Mouse (Mus musculus) hindbrain, embryonic 12.5 days (tissue): ENCODE measurements around the gene Uroc1. TPM values are rescaled to one million over a fixed set of nuclear protein-coding genes. Genes with fewer than 3 reads are reported as not detected.

ENCODE experiments used
- ATAC-seq: fragments of 200-750 bp; cut with Nextera tagmentation; 2 replicates; pipeline ENCODE4 v1.8.0; 2017; ENCODE audit warnings: moderate TSS enrichment; ENCODE audit not compliant: low FRiP score
- H3K27ac ChIP-seq: fragments of 300-500 bp; sonication (generic); 2 replicates; pipeline ENCODE4 v1.5.1; 2016; ENCODE audit warnings: mild to moderate bottlenecking
- H3K27me3 ChIP-seq: fragments of 300-500 bp; sonication (generic); 2 replicates; pipeline ENCODE4 v1.6.1; 2016; ENCODE audit warnings: mild to moderate bottlenecking
- H3K36me3 ChIP-seq: fragments of 300-500 bp; sonication (generic); 2 replicates; pipeline ENCODE4 v1.6.1; 2016; ENCODE audit warnings: mild to moderate bottlenecking
- H3K4me1 ChIP-seq: fragments of 300-500 bp; sonication (generic); 2 replicates; pipeline ENCODE4 v1.6.1; 2016
- H3K4me2 ChIP-seq: fragments of 300-500 bp; sonication (generic); replicated peaks from 2 replicates; pipeline ENCODE4 v1.6.1; 2016; ENCODE audit warnings: mild to moderate bottlenecking
- H3K4me3 ChIP-seq: fragments of 300-500 bp; sonication (generic); 2 replicates; pipeline ENCODE4 v1.5.1; 2016; ENCODE audit warnings: mild to moderate bottlenecking
- H3K9ac ChIP-seq: fragments of 300-500 bp; sonication (generic); 2 replicates; pipeline ENCODE4 v1.6.1; 2016; ENCODE audit warnings: mild to moderate bottlenecking, moderate library complexity
- H3K9me3 ChIP-seq: fragments of 300-500 bp; sonication (generic); replicated peaks from 2 replicates; pipeline ENCODE4 v1.6.1; 2016; ENCODE audit warnings: mild to moderate bottlenecking
- WGBS: fragments of 180-500 bp; shearing (Covaris S2); methylation state at CpG from one replicate; pipeline ENCODE4 v1.1.7; 2016; 5-methylcytosine and 5-hydroxymethylcytosine counted together
- polyA plus RNA-seq: library from polyadenylated mRNA; unstranded; fragments of >200 nt; fragmentation: Nextera tagmentation; extraction: Ambion mirVana; gene quantifications from 2 replicates; pipeline ENCODE4 v1.2.1, GENCODE M21; 2016

Gene Uroc1
- polyA plus RNA-seq, 1 experiment from 2014 or later = not detected

GRCm38 (mm10) chr6:90360922-90361614 lies 28.0 kb downstream of the Uroc1 start:
- Histone ChIP-seq H3K36me3 (no peaks in the 10 kb centered on the region), H3K9ac (no peak overlapping the region), H3K27ac (no peak overlapping the region), H3K4me1 (peaks cover 11% of the 10 kb centered on the region), H3K27me3 (no peaks in the 10 kb centered on the region), H3K9me3 (no peaks in the 10 kb centered on the region), H3K4me3 (no peak overlapping the region), H3K4me2 (no peak overlapping the region)
- 92% methylated on average over 6 of the region's 6 CpGs for WGBS
- no peak for ATAC-seq

GRCm38 (mm10) chr6:90363301-90363700 lies 30.2 kb downstream of the Uroc1 start:
- 84% methylated on average over 5 of the region's 5 CpGs for WGBS
- no peak for ATAC-seq

GRCm38 (mm10) chr6:90368976-90369724 lies 36.1 kb downstream of the Uroc1 start, which contains the start of gene Zxdc:
Zxdc (plus strand) TSS chr6:90369492.
- Histone ChIP-seq H3K36me3 (peaks cover 10% of the 10 kb centered on the region), H3K4me1 (peaks cover 25% of the 10 kb centered on the region), H3K27me3 (no peaks in the 10 kb centered on the region), H3K4me3 (peak within 1 kb of the TSS; percentile 97), H3K4me2 (peak within 1 kb of the TSS; percentile 98), H3K9ac (peak within 1 kb of the TSS; percentile 92), H3K27ac (peak within 1 kb of the TSS; percentile 88), H3K9me3 (no peaks in the 10 kb centered on the region)
- WGBS = 6% methylated on average over 41 of the region's 41 CpGs
- ATAC-seq = peak; percentile 97

More at GRCm38 (mm10) chr6:90363301-90363700, 30.2 kb downstream of the Uroc1 start:
- H3K36me3 ChIP-seq = no peaks in the 10 kb centered on the region
- no peak overlapping the region for H3K27ac ChIP-seq
- H3K9me3 ChIP-seq = no peaks in the 10 kb centered on the region
- H3K9ac ChIP-seq = no peak overlapping the region
- no peak overlapping the region for H3K4me2 ChIP-seq
- no peaks in the 10 kb centered on the region for H3K27me3 ChIP-seq
- H3K4me3 ChIP-seq = no peak overlapping the region
- peaks cover 11% of the 10 kb centered on the region for H3K4me1 ChIP-seq

DNA sequence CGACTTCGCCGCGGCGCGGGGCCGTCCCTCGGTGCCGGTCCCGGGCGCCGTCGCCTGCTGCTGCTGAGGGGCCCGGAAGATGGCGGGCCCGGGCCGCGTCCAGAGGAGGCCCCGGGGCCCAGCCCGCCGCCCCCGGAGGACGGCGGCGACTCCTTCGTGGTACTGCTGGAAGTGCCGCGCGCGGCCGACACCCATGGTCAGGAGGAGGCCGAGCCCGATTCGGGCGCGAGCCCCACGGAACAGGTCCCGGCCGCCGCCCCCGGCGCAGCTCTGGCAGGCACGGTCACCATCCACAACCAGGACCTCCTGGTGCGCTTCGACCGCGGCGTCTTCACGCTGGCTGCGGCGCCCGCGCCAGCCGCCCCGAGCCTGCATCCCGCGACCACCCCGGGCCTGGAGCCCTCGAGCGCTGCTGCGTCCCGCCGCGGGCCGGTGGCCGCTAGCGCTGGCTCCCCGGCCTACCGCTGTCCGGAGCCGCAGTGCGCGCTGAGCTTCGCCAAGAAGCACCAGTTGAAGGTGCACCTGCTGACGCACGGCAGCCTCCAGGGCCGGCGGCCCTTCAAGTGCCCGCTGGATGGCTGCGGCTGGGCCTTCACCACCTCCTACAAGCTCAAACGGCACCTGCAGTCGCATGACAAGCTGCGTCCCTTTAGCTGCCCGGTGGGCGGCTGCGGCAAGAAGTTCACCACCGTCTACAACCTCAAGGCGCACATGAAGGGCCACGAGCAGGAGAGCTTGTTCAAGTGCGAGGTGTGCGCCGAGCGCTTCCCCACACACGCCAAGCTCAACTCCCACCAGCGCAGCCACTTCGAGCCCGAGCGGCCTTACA lies 36.9 kb downstream of the Uroc1 start:
- peak overlapping the region; percentile 92 for H3K9ac ChIP-seq
- WGBS = under 1% methylated on average over 91 of the region's 98 CpGs

DNA sequence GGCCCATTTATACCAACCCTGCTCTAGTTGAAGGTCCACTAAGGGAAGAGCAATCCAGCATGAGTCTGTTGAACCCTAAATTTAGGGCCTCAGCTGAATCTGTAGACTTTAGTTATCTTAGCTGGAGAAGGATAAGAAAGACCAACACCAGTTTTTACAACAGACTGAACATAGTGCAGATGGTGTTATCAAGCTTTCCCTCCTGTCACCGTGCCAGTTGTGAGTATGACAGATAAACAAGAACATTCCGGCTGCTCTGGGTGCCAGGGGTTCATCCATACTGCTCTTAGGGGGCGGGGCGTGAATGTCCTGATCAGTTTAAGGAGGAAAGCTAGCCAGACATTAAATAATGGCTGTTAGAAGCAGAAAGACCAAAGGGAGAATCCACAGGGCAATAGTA lies 41.6 kb downstream of the Uroc1 start:
- 88% methylated on average over 4 of the region's 4 CpGs for WGBS
- Histone ChIP-seq H3K27me3 (no peaks in the 10 kb centered on the region), H3K4me1 (peaks cover 25% of the 10 kb centered on the region), H3K36me3 (peaks cover 50% of the 10 kb centered on the region), H3K27ac (no peak overlapping the region), H3K9ac (no peak overlapping the region), H3K4me2 (no peak overlapping the region), H3K4me3 (no peak overlapping the region), H3K9me3 (no peaks in the 10 kb centered on the region)
- ATAC-seq = no peak

More for the DNA sequence above, 36.9 kb downstream of the Uroc1 start:
- Histone ChIP-seq H3K4me2 (peak overlapping the region; percentile 98), H3K27ac (peak overlapping the region; percentile 88), H3K4me3 (peak overlapping the region; percentile 97), H3K4me1 (peaks cover 25% of the 10 kb centered on the region), H3K36me3 (peaks cover 17% of the 10 kb centered on the region), H3K27me3 (no peaks in the 10 kb centered on the region), H3K9me3 (no peaks in the 10 kb centered on the region)
- ATAC-seq = peak; percentile 90

- 91% methylated on average over 2 of the region's 2 CpGs for WGBS
- no peaks in the 10 kb centered on the region for H3K27me3 ChIP-seq
- H3K9me3 ChIP-seq = no peaks in the 10 kb centered on the region
- no peak for ATAC-seq
- H3K4me1 ChIP-seq = peaks cover under 1% of the 10 kb centered on the region; the same call in 1 of the 2 replicates
- no peak overlapping the region for H3K9ac ChIP-seq
- no peak overlapping the region for H3K4me3 ChIP-seq
- H3K27ac ChIP-seq = no peak overlapping the region
- H3K4me2 ChIP-seq = no peak overlapping the region
- peaks cover 81% of the 10 kb centered on the region for H3K36me3 ChIP-seq
Observed at GRCm38 (mm10) chr6:90377708-90378107, 44.6 kb downstream of the Uroc1 start.

DNA sequence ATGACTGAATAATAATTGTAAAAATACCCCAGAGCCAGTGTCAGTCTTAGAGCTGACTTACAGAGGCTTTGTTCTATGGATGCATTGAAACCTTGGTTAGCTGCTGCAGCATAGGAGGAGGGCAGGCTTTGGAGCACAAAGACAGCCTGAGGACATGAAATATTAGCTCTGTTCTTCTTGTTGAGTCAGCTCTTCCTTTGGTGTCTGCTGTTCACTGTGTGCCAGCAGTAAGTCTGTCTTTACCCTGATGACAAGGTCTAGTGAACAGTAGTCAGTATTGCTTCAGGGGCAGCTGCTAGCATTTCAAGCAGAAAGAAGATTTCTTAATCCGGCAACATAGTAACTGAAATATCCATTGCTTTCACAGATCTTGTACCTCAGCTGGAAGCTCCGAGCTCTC lies 48.4 kb downstream of the Uroc1 start:
- Histone ChIP-seq H3K4me3 (no peak overlapping the region), H3K4me1 (no peaks in the 10 kb centered on the region), H3K9ac (no peak overlapping the region), H3K9me3 (no peaks in the 10 kb centered on the region), H3K27ac (no peak overlapping the region), H3K27me3 (no peaks in the 10 kb centered on the region), H3K36me3 (peaks cover 84% of the 10 kb centered on the region), H3K4me2 (no peak overlapping the region)
- whole genome bisulfite sequencing = 92% methylated on average over 2 of the region's 2 CpGs
- no peak for ATAC-seq

DNA sequence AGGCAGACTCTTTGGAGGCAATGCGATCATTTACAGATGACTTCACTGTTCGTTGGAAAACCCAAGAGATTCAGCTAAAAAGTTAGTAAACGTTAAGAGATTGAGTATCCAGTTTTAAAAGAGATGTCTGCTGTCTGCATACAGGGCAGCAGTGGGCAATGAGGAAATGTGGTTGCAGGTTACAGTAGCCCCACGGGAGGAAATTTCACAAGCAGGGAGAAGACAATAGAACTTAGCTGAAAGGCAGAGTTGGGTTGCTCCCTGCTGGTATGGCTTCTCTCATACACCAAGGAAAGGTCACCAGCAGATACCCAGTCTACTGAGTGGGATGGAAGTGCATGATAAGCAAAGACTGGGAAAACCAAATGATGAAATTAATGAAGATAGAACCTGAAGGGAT lies 57.5 kb downstream of the Uroc1 start:
- no peak for ATAC-seq
- Histone ChIP-seq H3K9me3 (no peaks in the 10 kb centered on the region), H3K4me3 (no peak overlapping the region), H3K4me2 (no peak overlapping the region), H3K27me3 (no peaks in the 10 kb centered on the region), H3K36me3 (peaks cover 39% of the 10 kb centered on the region), H3K9ac (no peak overlapping the region), H3K27ac (no peak overlapping the region), H3K4me1 (no peaks in the 10 kb centered on the region)
- 82% methylated on average over 4 of the region's 4 CpGs for WGBS

DNA sequence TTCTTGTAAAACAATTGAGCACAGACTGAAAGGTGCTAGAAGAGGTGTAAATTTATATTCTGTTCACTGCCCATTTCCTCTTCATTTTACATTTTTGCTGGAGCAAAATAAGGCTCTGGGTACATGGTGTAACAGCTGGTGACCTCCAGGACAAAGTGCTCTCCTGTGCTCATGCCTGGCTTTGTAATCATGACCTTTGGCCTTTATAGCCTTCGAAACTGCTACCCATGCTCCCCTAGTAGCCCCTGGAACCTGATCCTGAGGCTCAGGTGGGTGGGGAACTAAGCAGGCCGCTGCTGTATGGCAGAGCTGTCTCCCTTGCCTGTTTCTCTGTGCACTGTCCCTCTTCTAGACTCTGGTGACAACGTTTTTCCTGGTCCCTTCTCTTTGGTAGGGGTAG lies 60.9 kb downstream of the Uroc1 start:
- no peak overlapping the region for H3K4me3 ChIP-seq
- no peak overlapping the region for H3K27ac ChIP-seq
- WGBS = 69% methylated on average over 3 of the region's 3 CpGs
- no peaks in the 10 kb centered on the region for H3K27me3 ChIP-seq
- no peaks in the 10 kb centered on the region for H3K9me3 ChIP-seq
- H3K4me2 ChIP-seq = no peak overlapping the region
- H3K4me1 ChIP-seq = no peaks in the 10 kb centered on the region
- peaks cover 27% of the 10 kb centered on the region for H3K36me3 ChIP-seq
- H3K9ac ChIP-seq = no peak overlapping the region
- no peak for ATAC-seq

DNA sequence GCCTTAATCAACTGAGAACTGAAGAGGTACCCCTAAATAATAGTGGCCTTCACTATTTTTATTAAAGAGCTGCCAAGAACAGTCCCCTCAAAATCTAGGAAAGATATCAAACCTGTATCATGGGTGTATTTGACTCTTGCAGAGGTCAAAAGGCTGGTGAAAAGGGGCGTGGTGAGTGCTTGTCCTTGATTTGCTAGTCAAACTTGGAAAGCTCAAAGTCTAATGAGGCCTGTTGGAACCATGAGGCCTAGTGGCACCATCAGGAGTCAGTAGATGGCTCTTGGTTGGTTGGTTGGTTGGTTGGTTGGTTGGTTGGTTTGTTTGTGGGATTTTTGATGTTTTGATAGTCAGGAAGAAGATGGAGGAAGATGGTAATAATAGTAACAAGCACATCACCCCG lies 62.7 kb downstream of the Uroc1 start:
- H3K36me3 ChIP-seq = peaks cover 27% of the 10 kb centered on the region
- no peak overlapping the region for H3K27ac ChIP-seq
- no peak overlapping the region for H3K9ac ChIP-seq
- H3K27me3 ChIP-seq = no peaks in the 10 kb centered on the region
- no peak overlapping the region for H3K4me2 ChIP-seq
- WGBS = 93% methylated on average over 2 of the region's 2 CpGs
- no peaks in the 10 kb centered on the region for H3K4me1 ChIP-seq
- no peak for ATAC-seq
- H3K4me3 ChIP-seq = no peak overlapping the region
- no peaks in the 10 kb centered on the region for H3K9me3 ChIP-seq

DNA sequence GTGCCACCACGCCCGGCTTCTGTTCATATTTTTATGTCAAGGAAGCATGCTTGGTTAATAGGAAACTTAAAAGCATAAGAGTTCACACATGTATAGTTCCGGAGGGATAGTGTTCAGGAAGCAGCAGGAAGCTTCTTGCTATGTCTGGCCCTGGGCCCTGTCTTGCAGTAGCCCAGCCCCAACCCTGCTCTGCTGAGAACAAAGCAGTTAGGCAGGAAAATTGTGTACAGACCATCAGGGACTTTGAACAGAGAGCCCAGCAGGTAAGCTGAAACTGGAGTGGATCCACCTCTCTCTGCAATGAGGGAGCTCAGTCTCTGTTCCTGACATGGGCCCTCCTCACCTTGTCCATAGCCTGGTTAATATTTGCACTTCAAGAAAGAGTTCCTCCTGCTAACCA lies 64.2 kb downstream of the Uroc1 start:
- ATAC-seq = no peak
- peaks cover 33% of the 10 kb centered on the region for H3K36me3 ChIP-seq
- no peak overlapping the region for H3K4me2 ChIP-seq
- H3K9me3 ChIP-seq = no peaks in the 10 kb centered on the region
- WGBS = 92% methylated on average over 3 of the region's 3 CpGs
- H3K4me1 ChIP-seq = no peaks in the 10 kb centered on the region
- no peaks in the 10 kb centered on the region for H3K27me3 ChIP-seq
- no peak overlapping the region for H3K9ac ChIP-seq
- H3K4me3 ChIP-seq = no peak overlapping the region
- H3K27ac ChIP-seq = no peak overlapping the region

GRCm38 (mm10) chr6:90408632-90409031 lies 75.5 kb downstream of the Uroc1 start:
- no peak overlapping the region for H3K9ac ChIP-seq
- H3K4me2 ChIP-seq = no peak overlapping the region
- peaks cover 9% of the 10 kb centered on the region for H3K36me3 ChIP-seq
- no peaks in the 10 kb centered on the region for H3K27me3 ChIP-seq
- no peak overlapping the region for H3K27ac ChIP-seq
- no peaks in the 10 kb centered on the region for H3K4me1 ChIP-seq
- no peaks in the 10 kb centered on the region for H3K9me3 ChIP-seq
- no peak for ATAC-seq
- no peak overlapping the region for H3K4me3 ChIP-seq
